Mouse (Mus musculus): Measurements from ENCODE around the gene Gpcpd1. TPM values are rescaled to one million over a fixed set of nuclear protein-coding genes. Genes with fewer than 3 reads are reported as not detected.

Gpcpd1 gene
- polyA plus RNA-seq, 1 experiment from 2014 or later, result 42.1 TPM

DNA sequence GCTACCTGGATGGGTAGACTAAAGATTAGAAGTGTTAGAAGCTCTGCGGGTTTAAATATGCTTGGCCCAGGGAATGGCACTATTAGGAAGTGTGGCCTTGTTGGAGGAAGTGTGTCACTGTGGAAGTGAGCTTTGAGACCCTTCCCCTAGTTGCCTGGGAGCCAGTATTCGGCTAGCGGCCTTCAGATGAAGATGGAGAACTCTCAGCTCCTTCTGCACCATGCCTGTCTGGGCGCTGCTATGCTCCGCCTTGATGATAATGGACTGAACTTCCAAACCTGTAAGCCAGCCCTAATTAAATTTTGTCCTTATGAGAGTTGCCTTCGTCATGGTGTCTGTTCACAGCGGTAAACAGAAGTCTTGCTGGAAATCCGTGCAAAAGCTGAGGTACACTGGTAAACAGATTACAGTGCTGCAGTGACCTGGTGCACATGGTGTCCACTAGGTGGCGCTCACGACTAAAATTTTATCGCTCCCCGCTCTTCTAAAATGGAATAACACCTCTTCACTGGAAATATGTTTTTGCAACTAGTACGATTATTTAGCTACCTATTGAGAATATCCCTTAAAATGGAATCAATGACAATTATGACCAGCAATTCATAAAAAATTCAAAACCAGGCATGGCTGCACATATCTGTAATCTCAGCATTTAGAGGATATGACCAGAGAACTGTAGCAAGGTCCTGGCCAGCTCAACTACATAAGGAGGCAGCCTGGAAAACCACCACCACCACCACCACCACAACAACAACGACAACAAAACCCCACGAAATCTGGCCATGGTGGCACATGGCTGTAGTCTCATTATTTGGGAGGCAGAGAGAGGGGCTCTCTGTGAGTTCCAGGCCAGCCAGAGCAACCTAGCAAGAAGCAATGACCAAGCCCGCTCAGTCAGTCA is 71.1 kb downstream of the Gpcpd1 start:
- peaks cover 7% of the 10 kb centered on the region for H3K4me1 ChIP-seq (replicated peaks)
- no peak overlapping the region for H3K4me2 ChIP-seq
- ATAC-seq (ENCODE audit: insufficient number of reproducible peaks, low FRiP score), result no peak
- 28% methylated on average over 16 of the region's 16 CpGs for WGBS
- no peak overlapping the region for H3K4me3 ChIP-seq
- no peak overlapping the region for H3K27ac ChIP-seq (ENCODE audit: poor library complexity, severe bottlenecking)
- no peak overlapping the region for H3K9ac ChIP-seq
- no peaks in the 10 kb centered on the region for H3K27me3 ChIP-seq (replicated peaks)
- no peaks in the 10 kb centered on the region for H3K9me3 ChIP-seq (replicated peaks)
- no peaks in the 10 kb centered on the region for H3K36me3 ChIP-seq

DNA sequence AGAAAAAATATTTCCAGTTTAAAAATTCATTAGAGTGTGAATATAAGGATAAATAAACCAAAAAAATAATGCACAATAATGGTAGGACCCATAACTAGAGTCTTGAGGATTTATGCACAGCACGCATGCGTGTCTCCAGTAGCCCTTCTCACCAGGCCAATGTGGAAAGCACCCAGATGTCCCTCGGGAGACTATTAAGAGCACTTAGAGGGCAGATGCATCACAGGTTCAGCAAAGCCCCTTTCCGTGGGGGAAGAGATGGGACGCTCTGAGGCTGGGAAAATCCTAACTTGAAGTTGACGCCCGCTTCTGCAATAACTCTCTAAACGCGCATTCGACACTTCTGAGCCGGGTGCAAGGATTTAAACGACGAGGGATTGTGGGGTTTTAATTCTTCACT is 71.9 kb downstream of the Gpcpd1 start:
- H3K9ac ChIP-seq, result no peak overlapping the region
- no peaks in the 10 kb centered on the region for H3K27me3 ChIP-seq (replicated peaks)
- peaks cover 7% of the 10 kb centered on the region for H3K4me1 ChIP-seq (replicated peaks)
- H3K4me2 ChIP-seq, result no peak overlapping the region
- WGBS, result 69% methylated on average over 13 of the region's 13 CpGs
- no peak for ATAC-seq (ENCODE audit: insufficient number of reproducible peaks, low FRiP score)
- no peaks in the 10 kb centered on the region for H3K36me3 ChIP-seq
- no peaks in the 10 kb centered on the region for H3K9me3 ChIP-seq (replicated peaks)
- H3K27ac ChIP-seq (ENCODE audit: poor library complexity, severe bottlenecking), result no peak overlapping the region
- H3K4me3 ChIP-seq, result no peak overlapping the region

DNA sequence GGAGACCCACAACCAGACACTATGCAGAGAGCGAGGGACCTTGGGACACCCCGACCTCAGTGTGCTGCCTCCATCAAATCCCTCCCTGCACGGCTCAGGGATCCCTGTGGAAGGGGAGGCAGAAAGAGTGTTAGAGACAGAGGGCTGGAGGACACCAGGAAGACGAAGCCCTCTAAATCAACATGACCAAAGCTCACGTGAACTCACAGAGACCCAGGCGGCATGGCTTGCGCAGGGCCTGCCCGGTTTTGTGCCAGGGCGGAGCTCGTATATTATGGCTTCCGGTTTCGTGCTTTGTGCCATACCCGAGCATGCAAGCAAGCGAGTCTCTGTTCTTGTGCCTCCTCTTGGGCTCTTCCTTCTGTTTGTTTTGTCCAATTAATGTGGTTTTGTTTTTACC is 72.5 kb downstream of the Gpcpd1 start:
- Histone ChIP-seq H3K27ac (ENCODE audit: poor library complexity, severe bottlenecking) (no peak overlapping the region), H3K4me1 (replicated peaks) (peaks cover 7% of the 10 kb centered on the region), H3K9me3 (replicated peaks) (no peaks in the 10 kb centered on the region), H3K27me3 (replicated peaks) (no peaks in the 10 kb centered on the region), H3K4me3 (no peak overlapping the region), H3K36me3 (no peaks in the 10 kb centered on the region), H3K9ac (no peak overlapping the region), H3K4me2 (no peak overlapping the region)
- 85% methylated on average over 14 of the region's 14 CpGs for WGBS
- ATAC-seq (ENCODE audit: insufficient number of reproducible peaks, low FRiP score), result no peak

DNA sequence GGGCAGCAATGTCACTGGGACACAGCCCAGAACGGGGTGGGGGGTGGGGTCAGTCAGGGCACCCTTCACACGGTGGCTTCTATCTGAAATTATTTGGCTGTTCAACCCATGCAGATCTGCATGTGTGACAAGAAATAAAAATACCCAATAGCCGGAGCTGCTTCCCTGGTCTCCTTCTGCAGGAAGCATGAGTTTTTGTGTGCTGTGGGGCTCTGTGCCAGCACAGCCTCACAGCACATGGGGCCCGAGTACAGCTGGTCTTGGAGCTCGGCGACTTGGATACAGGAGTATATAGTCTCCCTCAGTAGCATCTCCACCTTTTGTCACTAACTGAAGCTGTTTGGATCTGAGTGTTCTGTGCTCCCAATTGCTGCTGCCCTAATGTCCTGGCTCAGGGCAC is 73.2 kb downstream of the Gpcpd1 start:
- 57% methylated on average over 6 of the region's 6 CpGs for WGBS
- H3K9ac ChIP-seq, result no peak overlapping the region
- no peak for ATAC-seq (ENCODE audit: insufficient number of reproducible peaks, low FRiP score)
- H3K4me3 ChIP-seq, result no peak overlapping the region
- H3K4me1 ChIP-seq (replicated peaks), result peaks cover 7% of the 10 kb centered on the region
- H3K36me3 ChIP-seq, result no peaks in the 10 kb centered on the region
- H3K9me3 ChIP-seq (replicated peaks), result no peaks in the 10 kb centered on the region
- no peak overlapping the region for H3K27ac ChIP-seq (ENCODE audit: poor library complexity, severe bottlenecking)
- no peaks in the 10 kb centered on the region for H3K27me3 ChIP-seq (replicated peaks)
- no peak overlapping the region for H3K4me2 ChIP-seq

DNA sequence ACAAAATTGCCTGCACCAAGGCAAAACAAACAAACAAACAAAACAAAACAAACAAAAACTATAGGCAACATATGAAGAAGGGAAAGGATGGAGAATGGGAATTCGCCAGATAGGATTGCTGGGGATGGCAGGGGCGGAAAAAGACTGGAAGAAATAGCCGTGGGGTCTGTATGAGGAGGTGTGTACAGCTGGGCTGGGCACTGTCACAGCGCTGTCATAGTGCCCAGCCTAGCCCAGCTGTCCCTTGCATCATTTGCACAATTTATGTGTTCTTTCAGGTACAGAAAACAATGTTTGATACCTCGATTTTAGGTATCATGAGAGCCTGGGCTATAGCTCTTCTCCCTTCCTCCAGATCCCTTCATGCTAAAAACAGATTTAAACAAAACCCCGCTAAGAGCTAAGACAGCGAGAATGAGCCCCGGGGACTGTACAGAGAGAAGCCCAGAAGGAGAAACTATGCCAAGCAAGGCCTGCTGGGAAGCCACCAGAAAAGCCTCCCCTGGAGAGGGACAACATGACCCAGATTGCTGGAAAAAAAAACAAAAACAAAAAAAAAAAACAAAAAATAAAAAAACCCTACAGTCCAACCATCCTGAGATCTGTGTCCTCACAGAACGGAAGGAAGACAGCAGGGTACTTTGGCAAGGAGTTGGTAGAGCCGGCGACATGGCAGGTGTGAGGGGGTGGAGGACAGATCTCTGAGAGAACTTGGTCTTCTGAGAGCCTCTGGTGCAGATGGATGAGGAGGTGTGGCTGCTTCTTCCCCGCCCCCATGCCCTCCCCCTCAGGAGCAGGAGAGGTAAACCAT is 74.0 kb downstream of the Gpcpd1 start:
- WGBS, result 64% methylated on average over 12 of the region's 12 CpGs
- H3K9ac ChIP-seq, result no peak overlapping the region
- H3K4me1 ChIP-seq (replicated peaks), result peaks cover 5% of the 10 kb centered on the region
- no peak overlapping the region for H3K27ac ChIP-seq (ENCODE audit: poor library complexity, severe bottlenecking)
- no peaks in the 10 kb centered on the region for H3K9me3 ChIP-seq (replicated peaks)
- no peak overlapping the region for H3K4me2 ChIP-seq
- no peaks in the 10 kb centered on the region for H3K27me3 ChIP-seq (replicated peaks)
- peak; percentile 15; the same call in 1 of the 2 replicates for ATAC-seq (ENCODE audit: insufficient number of reproducible peaks, low FRiP score)
- no peaks in the 10 kb centered on the region for H3K36me3 ChIP-seq
- no peak overlapping the region for H3K4me3 ChIP-seq

DNA sequence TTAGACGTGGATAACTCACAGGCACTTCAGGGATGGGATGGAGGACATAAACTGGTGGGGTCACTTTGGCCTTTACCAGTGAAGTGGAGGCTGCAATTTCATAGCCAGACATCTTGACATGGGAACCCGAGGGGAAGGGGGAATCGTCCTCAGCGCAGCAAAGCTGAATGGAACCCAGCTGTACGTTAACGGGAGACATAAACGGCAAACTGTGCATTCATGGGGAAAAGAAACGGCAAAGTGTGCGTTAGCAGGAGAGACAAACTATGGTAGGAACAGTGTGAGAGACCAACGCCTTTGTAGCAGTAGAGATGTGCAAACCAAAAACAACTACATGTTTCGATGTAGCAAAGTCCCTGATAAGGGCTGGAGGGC is 74.6 kb downstream of the Gpcpd1 start:
- H3K27me3 ChIP-seq (replicated peaks), result no peaks in the 10 kb centered on the region
- H3K4me1 ChIP-seq (replicated peaks), result no peaks in the 10 kb centered on the region
- no peak overlapping the region for H3K4me3 ChIP-seq
- H3K4me2 ChIP-seq, result peak overlapping the region; percentile 38
- ATAC-seq (ENCODE audit: insufficient number of reproducible peaks, low FRiP score), result no peak; the same call in 1 of the 2 replicates
- no peaks in the 10 kb centered on the region for H3K36me3 ChIP-seq
- H3K9ac ChIP-seq, result no peak overlapping the region
- WGBS, result 75% methylated on average over 11 of the region's 11 CpGs
- peak overlapping the region; percentile 34; the same call in 1 of the 2 replicates for H3K27ac ChIP-seq (ENCODE audit: poor library complexity, severe bottlenecking)
- H3K9me3 ChIP-seq (replicated peaks), result no peaks in the 10 kb centered on the region

DNA sequence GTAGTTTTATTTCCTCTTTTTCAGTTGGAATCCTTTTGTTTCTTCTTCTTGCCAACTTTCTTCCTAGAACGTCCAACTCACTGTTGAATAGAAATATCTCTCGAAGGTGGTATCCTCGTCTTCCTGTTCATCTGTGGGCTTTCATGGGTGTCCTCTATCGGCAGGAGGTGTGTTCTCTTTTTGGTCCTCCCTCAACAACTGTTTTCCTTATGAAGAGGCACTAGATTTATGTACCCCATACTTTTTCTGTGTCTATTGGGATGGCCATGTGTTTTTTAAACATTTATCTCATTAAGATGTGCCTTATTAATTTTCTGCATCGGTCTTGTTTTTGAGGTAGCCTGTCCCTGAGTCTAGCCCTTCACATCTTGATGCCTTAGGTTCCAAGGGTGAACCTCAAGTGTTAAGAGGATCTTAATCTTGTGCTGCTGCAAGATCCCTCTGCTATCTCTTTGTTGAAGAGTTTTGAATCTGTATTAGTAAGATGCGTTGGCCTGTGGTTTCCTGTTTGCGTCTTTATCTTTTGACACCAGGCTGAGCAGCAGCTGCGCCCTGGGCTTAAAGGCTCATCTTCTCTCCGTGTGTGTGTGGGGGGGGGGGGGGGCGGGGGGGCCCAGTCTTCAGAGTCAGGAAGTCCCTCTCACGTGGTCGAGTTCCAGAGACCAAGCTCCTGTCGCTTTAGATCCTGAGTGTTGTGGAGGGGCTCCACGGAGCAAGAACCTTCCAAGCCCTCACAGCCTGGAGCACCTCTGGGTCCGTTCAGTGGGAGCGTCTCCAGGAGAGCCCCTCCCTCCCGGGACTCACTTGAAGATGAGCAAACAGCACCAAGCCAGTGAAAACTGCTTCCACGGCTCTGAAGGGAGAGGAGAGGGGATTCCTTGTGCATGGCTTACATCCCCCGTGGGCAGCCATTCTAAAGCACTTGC is 75.2 kb downstream of the Gpcpd1 start:
- Histone ChIP-seq H3K9me3 (replicated peaks) (no peaks in the 10 kb centered on the region), H3K4me3 (no peak overlapping the region), H3K27me3 (replicated peaks) (no peaks in the 10 kb centered on the region), H3K4me1 (replicated peaks) (peaks cover 2% of the 10 kb centered on the region; the same call in 1 of the 2 replicates), H3K36me3 (no peaks in the 10 kb centered on the region), H3K9ac (0 out of 2 replicates have a peak overlapping the region, but pooled peaks have one; percentile 7), H3K4me2 (peak overlapping the region; percentile 38), H3K27ac (ENCODE audit: poor library complexity, severe bottlenecking) (peak overlapping the region; percentile 34; the same call in 1 of the 2 replicates)
- peak; percentile 64 for ATAC-seq (ENCODE audit: insufficient number of reproducible peaks, low FRiP score)
- 25% methylated on average over 19 of the region's 19 CpGs for WGBS

DNA sequence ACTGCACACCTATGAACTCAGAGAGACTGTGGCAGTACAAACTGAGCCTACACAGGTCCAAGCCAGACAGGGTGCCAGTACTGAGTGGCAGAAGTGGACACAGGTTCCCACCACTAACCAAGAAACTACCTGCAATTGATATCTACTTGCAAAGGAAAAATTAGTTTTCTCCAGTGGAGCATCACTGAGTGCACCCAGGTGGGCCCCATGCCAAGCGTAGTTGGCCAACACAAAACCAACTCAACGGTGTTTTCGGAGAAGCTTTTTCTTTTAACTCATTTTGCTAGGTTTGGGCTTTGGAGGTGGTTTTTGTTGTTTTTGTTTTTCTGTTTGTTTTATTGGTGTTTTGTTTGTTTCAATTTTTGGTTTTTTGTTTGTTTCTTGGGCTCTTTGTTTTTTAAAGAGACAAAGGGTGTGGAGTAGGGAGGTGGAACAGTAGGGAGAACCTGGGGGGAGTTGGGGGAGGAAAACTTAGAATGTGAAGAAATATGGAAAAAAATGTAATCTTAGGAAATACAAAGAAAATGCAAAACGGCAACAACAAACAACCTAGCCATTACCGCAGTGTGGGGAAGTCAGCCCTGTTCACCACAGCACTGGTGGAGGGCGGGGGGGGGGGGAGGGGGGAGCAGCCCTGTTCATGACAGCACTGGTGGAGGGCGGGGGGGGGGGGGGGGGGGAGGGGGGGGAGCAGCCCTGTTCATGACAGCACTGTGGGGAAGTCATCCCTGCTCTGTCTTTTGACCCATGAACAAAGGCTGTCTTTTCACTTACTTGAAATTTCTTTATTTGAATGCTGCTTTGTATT is 76.3 kb downstream of the Gpcpd1 start:
- Histone ChIP-seq H3K4me1 (replicated peaks) (peaks cover 7% of the 10 kb centered on the region; the same call in 1 of the 2 replicates), H3K9ac (no peak overlapping the region), H3K4me3 (no peak overlapping the region), H3K9me3 (replicated peaks) (no peaks in the 10 kb centered on the region), H3K4me2 (no peak overlapping the region), H3K36me3 (no peaks in the 10 kb centered on the region), H3K27ac (ENCODE audit: poor library complexity, severe bottlenecking) (no peak overlapping the region), H3K27me3 (replicated peaks) (no peaks in the 10 kb centered on the region)
- 94% methylated on average over 5 of the region's 7 CpGs for WGBS
- no peak for ATAC-seq (ENCODE audit: insufficient number of reproducible peaks, low FRiP score)

DNA sequence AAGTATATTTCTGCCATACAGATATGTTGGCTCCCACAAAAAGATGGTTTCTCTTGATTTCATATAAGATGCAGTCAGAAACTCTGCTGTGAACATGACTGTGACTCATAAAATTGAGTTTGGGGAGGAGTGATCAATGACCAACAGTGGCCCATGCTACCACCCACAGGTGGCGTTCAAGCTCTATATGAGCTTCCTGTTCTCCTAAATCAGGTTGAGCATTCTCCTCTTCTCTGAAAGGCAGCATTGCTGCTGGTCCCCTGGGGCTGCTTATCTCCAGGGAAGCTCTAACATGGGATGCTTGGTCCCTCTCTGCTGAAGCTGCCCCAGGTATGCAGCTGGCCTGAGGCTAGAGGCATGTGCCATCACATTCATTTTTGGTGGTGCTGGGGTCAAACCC is 77.8 kb downstream of the Gpcpd1 start:
- Histone ChIP-seq H3K9me3 (replicated peaks) (no peaks in the 10 kb centered on the region), H3K4me2 (no peak overlapping the region), H3K4me3 (no peak overlapping the region), H3K27ac (ENCODE audit: poor library complexity, severe bottlenecking) (no peak overlapping the region), H3K9ac (no peak overlapping the region), H3K4me1 (replicated peaks) (peaks cover 7% of the 10 kb centered on the region; the same call in 1 of the 2 replicates), H3K27me3 (replicated peaks) (no peaks in the 10 kb centered on the region), H3K36me3 (no peaks in the 10 kb centered on the region)
- no peak for ATAC-seq (ENCODE audit: insufficient number of reproducible peaks, low FRiP score)
- 72% methylated on average over 1 of the region's 1 CpGs for WGBS

DNA sequence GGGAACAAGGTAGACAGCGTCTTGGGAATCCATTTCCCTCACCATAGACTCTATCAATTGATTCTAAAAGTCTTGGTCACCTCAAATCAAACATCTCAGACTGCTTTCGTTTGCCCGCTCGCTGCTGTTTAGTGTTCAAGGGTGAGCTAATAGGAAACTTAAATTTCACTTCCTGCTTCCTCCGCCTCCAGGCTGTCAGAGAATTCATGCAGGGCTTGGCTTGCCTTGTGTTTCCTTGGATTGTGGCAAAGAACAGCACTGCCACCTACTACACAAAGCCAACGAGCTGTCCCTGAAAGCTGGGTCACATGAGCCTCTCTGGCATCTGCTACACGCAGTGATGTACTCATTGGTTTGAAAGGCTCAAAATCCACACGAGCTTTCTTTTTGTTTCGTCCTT is 78.3 kb downstream of the Gpcpd1 start:
- Histone ChIP-seq H3K27me3 (replicated peaks) (no peaks in the 10 kb centered on the region), H3K9me3 (replicated peaks) (no peaks in the 10 kb centered on the region), H3K27ac (ENCODE audit: poor library complexity, severe bottlenecking) (no peak overlapping the region), H3K4me1 (replicated peaks) (peaks cover 7% of the 10 kb centered on the region; the same call in 1 of the 2 replicates), H3K36me3 (no peaks in the 10 kb centered on the region), H3K9ac (no peak overlapping the region), H3K4me3 (no peak overlapping the region), H3K4me2 (no peak overlapping the region)
- 74% methylated on average over 9 of the region's 9 CpGs for WGBS
- no peak for ATAC-seq (ENCODE audit: insufficient number of reproducible peaks, low FRiP score)
